Mouse (Mus musculus) limb, embryonic 13.5 days (tissue): ENCODE measurements around the gene Gart. TPM values are rescaled to one million over a fixed set of nuclear protein-coding genes. Genes with fewer than 3 reads are reported as not detected.

ENCODE experiments used
- ATAC-seq: fragments of 200-750 bp; cut with Nextera tagmentation; 2 replicates; pipeline ENCODE4 v1.8.0; 2017; ENCODE audit warnings: low read depth, moderate number of reproducible peaks, moderate TSS enrichment; ENCODE audit not compliant: low FRiP score
- H3K27ac ChIP-seq: fragments of 300-500 bp; sonication (generic); 2 replicates; pipeline ENCODE4 v1.5.1; 2015; ENCODE audit warnings: inconsistent platforms, mild to moderate bottlenecking, moderate library complexity
- H3K27me3 ChIP-seq: fragments of 300-500 bp; sonication (generic); 2 replicates; pipeline ENCODE4 v1.6.1; 2015; ENCODE audit warnings: mild to moderate bottlenecking, inconsistent platforms
- H3K36me3 ChIP-seq: fragments of 300-500 bp; sonication (generic); 2 replicates; pipeline ENCODE4 v1.6.1; 2015; ENCODE audit warnings: inconsistent platforms, mild to moderate bottlenecking, moderate library complexity
- H3K4me1 ChIP-seq: fragments of 300-500 bp; sonication (generic); 2 replicates; pipeline ENCODE4 v1.6.1; 2015; ENCODE audit warnings: inconsistent platforms
- H3K4me2 ChIP-seq: fragments of 300-500 bp; sonication (generic); replicated peaks from 2 replicates; pipeline ENCODE4 v1.6.1; 2015; ENCODE audit warnings: inconsistent platforms, mild to moderate bottlenecking, moderate library complexity
- H3K4me3 ChIP-seq: fragments of 300-500 bp; sonication (generic); 2 replicates; pipeline ENCODE4 v1.5.1; 2015; ENCODE audit warnings: moderate library complexity, mild to moderate bottlenecking, inconsistent platforms
- H3K9ac ChIP-seq: fragments of 300-500 bp; sonication (generic); 2 replicates; pipeline ENCODE4 v1.6.1; 2015; ENCODE audit warnings: mild to moderate bottlenecking, inconsistent platforms
- H3K9me3 ChIP-seq: fragments of 300-500 bp; sonication (generic); 2 replicates; pipeline ENCODE4 v1.6.1; 2016; ENCODE audit warnings: inconsistent platforms
- WGBS: fragments of 180-500 bp; shearing (Covaris S2); methylation state at CpG from one replicate; pipeline ENCODE4 v1.1.7; 2015; 5-methylcytosine and 5-hydroxymethylcytosine counted together
- polyA plus RNA-seq: library from polyadenylated mRNA; unstranded; fragments of >200 nt; fragmentation: Nextera tagmentation; extraction: Ambion mirVana; gene quantifications from 2 replicates; pipeline ENCODE4 v1.2.1, GENCODE M21; 2015

The Gart gene
- polyA plus RNA-seq, 1 experiment from 2014 or later: 110 TPM

DNA sequence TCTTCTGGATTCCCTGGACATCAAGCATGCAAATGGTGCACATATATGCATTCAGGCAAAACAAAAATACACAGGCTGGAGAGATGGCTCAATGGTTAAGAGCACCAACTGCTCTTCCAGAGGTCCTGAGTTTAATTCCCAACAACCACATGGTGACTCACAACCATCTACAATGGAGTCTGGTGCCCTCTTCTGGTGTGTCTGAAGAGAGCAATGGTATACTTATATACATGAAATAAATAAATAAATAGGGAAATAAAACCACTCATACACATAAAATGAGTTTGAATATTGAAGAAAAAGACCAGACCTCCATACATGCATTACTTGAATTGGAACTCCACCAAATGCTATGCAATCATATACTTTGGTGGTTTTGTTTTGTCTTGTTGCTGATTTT lies 47.5 kb downstream of the Gart start:
- Histone ChIP-seq H3K27me3 (peaks cover 15% of the 10 kb centered on the region), H3K4me1 (peaks cover 12% of the 10 kb centered on the region), H3K4me2 (no peak overlapping the region), H3K27ac (no peak overlapping the region), H3K9ac (no peak overlapping the region), H3K9me3 (no peaks in the 10 kb centered on the region), H3K36me3 (no peaks in the 10 kb centered on the region), H3K4me3 (no peak overlapping the region)
- ATAC-seq: no peak

DNA sequence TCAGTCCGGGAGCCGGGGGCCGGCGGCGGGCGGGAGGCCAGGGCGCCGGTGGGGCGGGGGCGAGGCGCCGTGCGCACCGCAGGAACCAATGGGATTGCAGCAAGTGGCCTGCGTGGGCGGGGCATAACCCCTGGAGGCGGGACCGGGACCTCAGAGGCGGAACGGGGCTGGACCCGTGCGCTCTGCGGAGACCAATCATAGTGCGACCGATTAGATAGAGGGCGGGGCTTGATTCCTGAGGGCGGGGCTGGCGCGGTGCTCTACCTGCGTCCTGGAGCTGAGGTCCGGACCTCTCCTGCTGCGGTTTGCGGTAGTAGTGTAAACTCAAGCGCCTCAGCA lies 49.1 kb downstream of the Gart start, which contains the start of gene Tmem50b:
Tmem50b (minus strand) TSS at position 129 of the 339 bp plus-strand sequence.
- Histone ChIP-seq H3K4me2 (peak within 1 kb of the TSS; percentile 93), H3K4me1 (peaks cover 12% of the 10 kb centered on the region), H3K27me3 (peaks cover 15% of the 10 kb centered on the region), H3K36me3 (no peaks in the 10 kb centered on the region), H3K9me3 (no peaks in the 10 kb centered on the region), H3K9ac (peak within 1 kb of the TSS; percentile 81), H3K4me3 (peak within 1 kb of the TSS; percentile 81), H3K27ac (no peak within 1 kb of the TSS)
- 0% methylated on average over 33 of the region's 34 CpGs for WGBS
- ATAC-seq: peak; percentile 99

DNA sequence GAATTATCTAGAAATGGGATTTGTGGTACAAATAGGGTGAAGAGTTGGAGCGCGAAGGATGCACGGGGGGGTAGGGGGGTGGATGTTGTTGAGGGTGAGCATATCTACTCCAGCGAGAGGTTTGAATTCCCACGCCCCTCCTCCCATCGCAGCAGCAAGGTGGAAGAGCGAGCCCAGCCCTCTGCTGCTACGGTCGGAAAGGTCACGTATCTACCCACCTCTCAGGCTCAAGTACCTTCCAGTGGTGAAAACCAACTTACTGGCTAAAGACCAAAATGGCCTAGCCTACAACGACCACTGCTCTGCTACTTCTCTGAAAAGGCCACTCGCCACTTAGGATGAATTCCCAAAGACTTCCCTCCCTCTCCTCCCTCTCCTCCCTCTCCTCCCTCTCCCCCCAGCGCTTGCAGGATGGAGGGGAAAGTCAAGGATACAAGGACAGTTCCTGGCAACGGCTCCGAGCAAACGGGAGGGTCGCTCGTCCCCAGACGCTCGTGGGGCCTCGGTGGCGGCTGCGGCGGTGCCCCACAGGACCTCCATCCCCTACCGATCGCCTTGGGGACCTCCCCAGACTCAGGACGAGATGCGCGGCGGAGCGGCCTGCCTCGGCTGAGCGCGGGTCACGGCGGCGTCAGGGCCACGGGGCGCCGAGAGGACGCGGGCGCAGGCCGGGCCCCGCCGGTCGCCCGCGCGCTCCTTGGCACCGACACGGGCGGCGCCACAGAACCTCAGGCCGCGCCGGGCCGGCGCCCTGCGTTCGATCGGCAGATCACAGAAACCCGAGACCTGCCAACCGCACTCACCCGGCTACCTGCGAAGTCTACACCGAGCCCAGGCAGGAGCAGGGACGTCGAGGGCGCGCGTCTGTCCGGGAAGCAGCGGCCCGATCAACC lies 49.7 kb downstream of the Gart start:
- peak overlapping the region; percentile 81 for H3K4me3 ChIP-seq
- H3K36me3 ChIP-seq: no peaks in the 10 kb centered on the region
- no peak overlapping the region for H3K27ac ChIP-seq
- H3K9me3 ChIP-seq: no peaks in the 10 kb centered on the region
- peaks cover 15% of the 10 kb centered on the region for H3K27me3 ChIP-seq
- peak overlapping the region; percentile 93 for H3K4me2 ChIP-seq
- peaks cover 12% of the 10 kb centered on the region for H3K4me1 ChIP-seq
- WGBS: under 1% methylated on average over 64 of the region's 75 CpGs
- peak overlapping the region; percentile 81 for H3K9ac ChIP-seq
- no peak for ATAC-seq

DNA sequence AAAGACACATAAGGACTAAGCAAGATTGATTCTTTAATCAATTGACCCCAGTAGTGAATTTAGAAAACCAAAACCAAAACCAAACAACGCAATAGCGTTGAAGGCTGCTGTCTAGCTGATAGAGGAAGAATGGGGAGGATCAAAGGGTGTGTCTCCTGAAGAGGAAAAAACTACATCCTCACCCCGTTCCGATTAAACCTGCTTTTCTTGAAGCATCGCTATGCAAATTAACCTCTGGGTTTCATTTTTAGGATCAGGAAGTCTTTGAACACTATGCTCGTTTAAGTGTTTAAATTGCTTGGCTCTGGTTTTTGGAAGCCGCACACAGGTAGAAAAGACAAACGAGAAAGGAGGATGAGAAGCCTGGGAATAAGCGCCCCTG lies 50.4 kb downstream of the Gart start:
- Histone ChIP-seq H3K27me3 (peaks cover 15% of the 10 kb centered on the region), H3K4me3 (peak overlapping the region; percentile 81), H3K36me3 (no peaks in the 10 kb centered on the region), H3K9ac (no peak overlapping the region), H3K9me3 (no peaks in the 10 kb centered on the region), H3K4me2 (peak overlapping the region; percentile 93), H3K4me1 (peaks cover 8% of the 10 kb centered on the region), H3K27ac (no peak overlapping the region)
- no peak for ATAC-seq
- 16% methylated on average over 9 of the region's 9 CpGs for WGBS

DNA sequence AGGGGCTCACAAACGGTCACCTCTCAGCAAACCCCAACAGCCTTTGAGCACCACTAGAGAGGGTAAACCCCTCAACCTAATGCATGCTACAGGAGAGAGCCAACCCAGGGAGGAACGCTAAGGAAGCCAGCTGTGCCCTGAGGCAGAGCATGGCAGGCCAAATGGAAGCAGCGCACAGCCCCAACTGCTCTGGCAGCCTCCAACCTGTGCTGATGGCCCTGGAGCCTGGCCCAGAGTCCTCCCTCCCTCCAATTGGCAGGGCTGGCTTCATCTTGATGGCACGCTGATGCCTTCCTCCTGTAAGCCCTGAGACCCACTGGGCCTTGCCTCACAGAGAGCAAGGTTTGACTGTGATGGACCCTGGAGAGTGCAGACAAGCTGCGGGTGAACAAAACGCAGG lies 51.7 kb downstream of the Gart start:
- no peak overlapping the region for H3K4me3 ChIP-seq
- 72% methylated on average over 6 of the region's 6 CpGs for WGBS
- peaks cover 15% of the 10 kb centered on the region for H3K27me3 ChIP-seq
- no peaks in the 10 kb centered on the region for H3K9me3 ChIP-seq
- H3K4me1 ChIP-seq: peaks cover 6% of the 10 kb centered on the region
- H3K4me2 ChIP-seq: no peak overlapping the region
- no peak overlapping the region for H3K27ac ChIP-seq
- ATAC-seq: no peak
- H3K9ac ChIP-seq: no peak overlapping the region
- no peaks in the 10 kb centered on the region for H3K36me3 ChIP-seq

DNA sequence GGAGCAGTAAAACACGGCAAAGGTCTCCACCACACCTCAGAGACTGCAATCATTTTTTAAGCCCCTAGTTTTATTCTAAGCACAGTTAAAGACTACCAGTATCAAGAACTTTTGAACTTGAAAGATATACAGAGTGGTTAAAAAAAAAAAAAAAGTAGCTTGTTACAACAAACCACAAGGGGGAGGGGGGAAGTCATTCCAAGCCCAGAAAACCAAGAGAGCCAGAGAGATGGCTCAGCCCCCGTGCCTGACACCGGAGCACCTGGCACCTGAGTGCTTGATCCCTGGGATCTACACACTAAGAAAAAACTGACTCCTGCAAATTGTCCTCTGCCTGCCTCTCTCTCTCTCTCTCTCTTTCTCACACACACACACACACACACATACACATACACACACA lies 53.5 kb downstream of the Gart start:
- H3K27ac ChIP-seq: no peak overlapping the region
- WGBS: 62% methylated on average over 3 of the region's 3 CpGs
- peaks cover 6% of the 10 kb centered on the region for H3K4me1 ChIP-seq
- peaks cover 7% of the 10 kb centered on the region; the same call in 1 of the 2 replicates for H3K27me3 ChIP-seq
- no peak overlapping the region for H3K4me2 ChIP-seq
- H3K9ac ChIP-seq: no peak overlapping the region
- no peaks in the 10 kb centered on the region for H3K36me3 ChIP-seq
- H3K9me3 ChIP-seq: no peaks in the 10 kb centered on the region
- no peak for ATAC-seq
- H3K4me3 ChIP-seq: no peak overlapping the region

DNA sequence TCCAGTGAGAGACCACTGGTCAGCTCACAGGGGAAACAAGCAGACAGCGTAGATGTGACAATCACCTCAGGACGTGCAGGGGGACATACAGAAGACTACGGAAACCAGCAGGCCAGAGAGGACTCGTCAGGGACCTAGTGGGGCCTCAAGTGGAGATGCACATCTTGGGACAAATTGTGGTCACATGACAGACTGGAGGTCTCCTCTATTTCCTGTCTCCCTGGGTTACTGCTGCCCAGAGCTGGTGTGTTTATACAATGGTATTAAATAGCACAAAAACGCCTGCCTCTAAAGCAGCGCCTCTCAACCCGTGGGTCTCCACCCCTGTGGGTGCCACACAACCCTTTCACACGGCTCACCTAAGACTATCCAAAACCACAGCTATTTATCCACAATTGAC lies 54.6 kb downstream of the Gart start:
- no peak overlapping the region for H3K27ac ChIP-seq
- peaks cover 5% of the 10 kb centered on the region; the same call in 1 of the 2 replicates for H3K27me3 ChIP-seq
- H3K9me3 ChIP-seq: no peaks in the 10 kb centered on the region
- no peaks in the 10 kb centered on the region for H3K36me3 ChIP-seq
- no peak overlapping the region for H3K9ac ChIP-seq
- no peak overlapping the region for H3K4me3 ChIP-seq
- H3K4me1 ChIP-seq: peaks cover 6% of the 10 kb centered on the region
- H3K4me2 ChIP-seq: no peak overlapping the region
- 68% methylated on average over 8 of the region's 8 CpGs for WGBS
- ATAC-seq: no peak

DNA sequence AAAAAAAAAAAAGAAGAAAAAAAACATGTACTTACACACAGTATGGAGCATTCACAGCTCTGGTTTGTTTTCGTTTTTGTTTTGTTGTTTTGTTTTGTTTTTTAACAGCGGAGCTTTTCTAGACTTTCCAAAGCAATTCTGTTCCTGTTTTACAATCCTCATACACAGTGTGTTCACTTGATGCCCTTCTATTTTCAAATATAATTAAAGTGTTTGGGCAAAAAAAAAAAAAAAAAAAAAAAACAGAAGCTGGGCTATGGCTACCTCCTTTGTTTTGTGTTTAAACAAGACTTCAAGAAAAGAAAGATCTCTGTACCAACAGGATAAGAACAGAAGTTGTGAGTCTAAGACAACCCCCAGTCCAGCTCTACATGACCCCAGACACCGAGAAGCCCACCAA lies 58.0 kb downstream of the Gart start:
- Histone ChIP-seq H3K9me3 (no peaks in the 10 kb centered on the region), H3K27ac (no peak overlapping the region), H3K27me3 (no peaks in the 10 kb centered on the region), H3K36me3 (peaks cover 18% of the 10 kb centered on the region), H3K4me1 (no peaks in the 10 kb centered on the region), H3K4me3 (no peak overlapping the region), H3K4me2 (no peak overlapping the region), H3K9ac (no peak overlapping the region)
- ATAC-seq: no peak
- WGBS: 91% methylated on average over 3 of the region's 3 CpGs

DNA sequence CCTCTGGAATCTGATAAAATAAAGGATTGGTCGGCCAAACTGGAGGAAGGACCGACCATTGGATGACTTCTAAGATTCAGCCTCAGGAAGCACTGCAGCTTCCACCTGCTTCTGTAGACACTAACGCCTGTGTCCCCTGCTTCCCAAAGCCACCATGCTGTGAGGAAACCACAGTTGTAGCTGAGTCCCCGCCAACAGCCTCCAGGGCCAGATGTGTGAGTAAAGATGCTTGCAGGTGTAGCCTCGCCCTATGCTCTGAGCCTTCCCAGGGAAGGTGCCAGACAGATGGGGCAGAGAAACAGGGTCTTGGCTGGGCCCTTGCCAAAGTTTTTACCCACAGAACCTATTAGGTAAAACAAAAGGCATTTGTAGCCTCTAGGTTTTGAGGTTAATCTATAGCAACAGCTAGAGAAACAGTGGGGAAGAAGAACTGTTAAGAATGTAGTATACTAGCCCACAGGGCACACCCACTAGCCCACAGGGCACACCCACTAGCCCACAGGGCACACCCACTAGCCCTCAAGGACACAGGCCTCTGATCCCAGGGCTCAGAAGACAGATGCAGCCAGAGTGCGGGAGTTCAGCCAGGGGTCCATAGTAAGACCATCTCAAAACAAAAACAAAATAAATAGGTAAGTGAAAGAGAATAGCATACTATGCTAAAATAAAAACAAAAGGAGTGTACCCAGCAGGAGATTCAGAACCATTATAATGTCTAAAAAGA lies 58.9 kb downstream of the Gart start:
- 60% methylated on average over 6 of the region's 6 CpGs for WGBS
- Histone ChIP-seq H3K9me3 (no peaks in the 10 kb centered on the region), H3K27ac (no peak overlapping the region), H3K36me3 (peaks cover 18% of the 10 kb centered on the region), H3K4me2 (no peak overlapping the region), H3K27me3 (no peaks in the 10 kb centered on the region), H3K4me1 (no peaks in the 10 kb centered on the region), H3K9ac (no peak overlapping the region), H3K4me3 (no peak overlapping the region)
- ATAC-seq: no peak

DNA sequence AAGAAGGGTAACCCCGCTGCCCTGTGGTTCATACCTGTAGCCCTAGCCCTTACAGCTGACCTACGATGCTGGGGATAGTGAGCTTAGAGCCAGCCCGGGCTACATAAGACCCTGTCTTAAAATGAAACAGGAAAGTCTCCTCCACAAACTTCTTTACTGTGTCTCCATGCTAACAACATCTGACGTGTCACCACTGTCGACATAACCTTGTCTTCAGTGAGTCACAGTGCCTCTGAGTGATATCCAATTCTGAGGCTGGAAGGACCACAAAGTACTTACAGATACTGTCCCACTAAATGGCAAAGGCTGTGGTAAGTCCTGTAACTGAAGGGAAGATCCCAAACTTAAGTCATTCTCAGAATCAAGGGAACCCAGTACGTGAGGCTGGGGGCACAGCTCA lies 60.5 kb downstream of the Gart start:
- H3K4me3 ChIP-seq: no peak overlapping the region
- no peak overlapping the region for H3K9ac ChIP-seq
- peaks cover 21% of the 10 kb centered on the region for H3K36me3 ChIP-seq
- no peak overlapping the region for H3K27ac ChIP-seq
- H3K4me2 ChIP-seq: no peak overlapping the region
- no peak for ATAC-seq
- WGBS: 90% methylated on average over 6 of the region's 6 CpGs
- H3K4me1 ChIP-seq: no peaks in the 10 kb centered on the region
- H3K9me3 ChIP-seq: no peaks in the 10 kb centered on the region
- no peaks in the 10 kb centered on the region for H3K27me3 ChIP-seq

DNA sequence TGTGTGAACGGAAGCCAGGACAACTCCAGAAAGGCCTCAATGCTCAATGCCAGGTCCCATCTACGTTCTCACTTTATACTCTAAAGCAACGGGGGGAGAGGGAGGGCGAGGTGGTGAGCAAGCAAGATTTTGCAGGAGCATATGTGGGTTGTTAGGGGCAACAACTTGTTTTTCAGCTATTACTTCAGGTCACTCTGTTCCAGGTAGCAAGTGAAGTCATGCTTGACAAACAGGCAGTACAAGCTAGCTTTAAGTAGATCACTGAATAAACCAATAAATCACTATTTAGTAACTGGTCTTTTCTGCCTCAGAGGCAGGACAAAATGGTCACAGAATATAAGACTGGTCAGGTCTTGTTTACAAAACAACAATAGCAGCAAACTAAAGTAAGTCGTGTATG lies 61.1 kb downstream of the Gart start:
- Histone ChIP-seq H3K4me1 (no peaks in the 10 kb centered on the region), H3K9me3 (no peaks in the 10 kb centered on the region), H3K4me2 (no peak overlapping the region), H3K27me3 (no peaks in the 10 kb centered on the region), H3K27ac (no peak overlapping the region), H3K4me3 (no peak overlapping the region), H3K9ac (no peak overlapping the region), H3K36me3 (peaks cover 24% of the 10 kb centered on the region)
- 92% methylated on average over 5 of the region's 5 CpGs for WGBS
- ATAC-seq: no peak

DNA sequence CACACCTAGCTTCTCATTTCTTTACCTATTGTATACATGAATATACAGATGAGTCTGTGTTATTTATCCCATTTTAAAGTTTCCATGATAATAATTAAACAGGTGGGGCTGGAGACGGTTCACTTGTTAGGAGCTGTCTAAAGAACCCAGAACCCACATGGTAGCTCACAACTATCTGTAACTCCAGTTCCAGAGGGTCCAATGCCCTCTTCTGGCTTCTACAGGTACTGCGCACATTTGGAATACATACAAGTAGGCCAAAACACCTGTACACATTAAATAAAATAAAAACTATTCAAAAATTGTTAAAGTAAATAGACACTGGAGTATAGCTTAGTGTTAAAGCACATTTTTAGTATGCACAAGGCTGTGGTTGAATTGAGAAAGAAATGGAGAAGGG lies 64.4 kb downstream of the Gart start:
- Histone ChIP-seq H3K9ac (no peak overlapping the region), H3K4me2 (no peak overlapping the region), H3K9me3 (no peaks in the 10 kb centered on the region), H3K27me3 (no peaks in the 10 kb centered on the region), H3K27ac (no peak overlapping the region), H3K4me3 (no peak overlapping the region), H3K36me3 (peaks cover 28% of the 10 kb centered on the region), H3K4me1 (peaks cover 14% of the 10 kb centered on the region; the same call in 1 of the 2 replicates)
- ATAC-seq: no peak
- WGBS: 73% methylated on average over 2 of the region's 2 CpGs
